Mouse (Mus musculus): ENCODE results near the gene Mrpl3. TPM values are rescaled to one million over a fixed set of nuclear protein-coding genes. Genes with fewer than 3 reads are reported as not detected.
"Not testable (repeated sequence)": the region's sequence is repeated elsewhere in the genome, so short reads cannot be mapped to it uniquely, and the experiment has no call there.

Gene Mrpl3
- polyA plus RNA-seq, 1 experiment from 2014 or later: 96.3 TPM

- Histone ChIP-seq H3K4me2 (no peak overlapping the region), H3K4me1 (no peaks in the 10 kb centered on the region), H3K9me3 (no peaks in the 10 kb centered on the region), H3K4me3 (no peak overlapping the region), H3K27me3 (no peaks in the 10 kb centered on the region), H3K36me3 (peaks cover 71% of the 10 kb centered on the region), H3K27ac (no peak overlapping the region), H3K9ac (no peak overlapping the region)
- WGBS: 81% methylated on average over 4 of the region's 4 CpGs
- ATAC-seq (ENCODE audit: insufficient number of reproducible peaks, low FRiP score, low TSS enrichment, low read depth): no peak
Observed at GRCm38 (mm10) chr9:105072991-105073748, 20.1 kb downstream of the Mrpl3 start.

DNA sequence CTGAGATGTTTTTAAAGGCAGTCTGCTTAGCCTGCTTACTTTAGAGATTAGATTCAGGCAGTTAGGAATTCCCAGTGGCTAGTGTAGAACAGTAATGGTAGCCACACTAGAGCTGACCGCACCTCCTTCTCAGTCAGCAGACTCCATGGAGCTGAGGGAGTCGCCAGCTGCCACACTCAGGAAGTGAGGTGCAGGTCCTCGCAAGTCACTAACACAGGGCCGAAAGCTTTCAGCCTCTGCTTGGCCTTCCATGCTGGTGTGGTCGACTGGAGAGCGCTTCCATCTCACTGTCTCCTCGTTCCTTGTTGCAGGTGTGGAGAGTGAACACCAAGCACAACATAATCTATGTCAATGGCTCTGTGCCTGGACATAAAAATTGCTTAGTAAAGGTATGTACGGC is 21.8 kb downstream of the Mrpl3 start:
- Histone ChIP-seq H3K27me3 (no peaks in the 10 kb centered on the region), H3K9me3 (no peaks in the 10 kb centered on the region), H3K4me1 (no peaks in the 10 kb centered on the region), H3K27ac (no peak overlapping the region), H3K9ac (no peak overlapping the region), H3K36me3 (peaks cover 61% of the 10 kb centered on the region), H3K4me2 (no peak overlapping the region), H3K4me3 (no peak overlapping the region)
- ATAC-seq (ENCODE audit: insufficient number of reproducible peaks, low FRiP score, low TSS enrichment, low read depth): no peak
- WGBS: 93% methylated on average over 8 of the region's 8 CpGs

GRCm38 (mm10) chr9:105076756-105077424 is 23.9 kb downstream of the Mrpl3 start:
- H3K36me3 ChIP-seq: peaks cover 45% of the 10 kb centered on the region
- WGBS: 88% methylated on average over 13 of the region's 13 CpGs
- no peaks in the 10 kb centered on the region for H3K4me1 ChIP-seq
- no peaks in the 10 kb centered on the region for H3K27me3 ChIP-seq
- no peak for ATAC-seq (ENCODE audit: insufficient number of reproducible peaks, low FRiP score, low TSS enrichment, low read depth)
- no peak overlapping the region for H3K4me3 ChIP-seq
- no peaks in the 10 kb centered on the region for H3K9me3 ChIP-seq
- no peak overlapping the region for H3K27ac ChIP-seq
- no peak overlapping the region for H3K9ac ChIP-seq
- no peak overlapping the region for H3K4me2 ChIP-seq

- ATAC-seq (ENCODE audit: insufficient number of reproducible peaks, low FRiP score, low TSS enrichment, low read depth): no peak
- Histone ChIP-seq H3K36me3 (peaks cover 29% of the 10 kb centered on the region), H3K4me2 (no peak overlapping the region), H3K9me3 (no peaks in the 10 kb centered on the region), H3K4me1 (no peaks in the 10 kb centered on the region), H3K27me3 (no peaks in the 10 kb centered on the region), H3K27ac (no peak overlapping the region), H3K4me3 (no peak overlapping the region), H3K9ac (no peak overlapping the region)
- WGBS: 89% methylated on average over 4 of the region's 4 CpGs
Observed at GRCm38 (mm10) chr9:105078460-105078859, 25.4 kb downstream of the Mrpl3 start.

- H3K4me2 ChIP-seq: no peak overlapping the region
- H3K9me3 ChIP-seq: no peaks in the 10 kb centered on the region
- H3K27ac ChIP-seq: no peak overlapping the region
- no peaks in the 10 kb centered on the region for H3K27me3 ChIP-seq
- H3K9ac ChIP-seq: no peak overlapping the region
- 85% methylated on average over 3 of the region's 3 CpGs for WGBS
- H3K4me1 ChIP-seq: no peaks in the 10 kb centered on the region
- no peak for ATAC-seq (ENCODE audit: insufficient number of reproducible peaks, low FRiP score, low TSS enrichment, low read depth)
- no peak overlapping the region for H3K4me3 ChIP-seq
- peaks cover 20% of the 10 kb centered on the region for H3K36me3 ChIP-seq
Observed at GRCm38 (mm10) chr9:105080246-105080645, 27.2 kb downstream of the Mrpl3 start.

DNA sequence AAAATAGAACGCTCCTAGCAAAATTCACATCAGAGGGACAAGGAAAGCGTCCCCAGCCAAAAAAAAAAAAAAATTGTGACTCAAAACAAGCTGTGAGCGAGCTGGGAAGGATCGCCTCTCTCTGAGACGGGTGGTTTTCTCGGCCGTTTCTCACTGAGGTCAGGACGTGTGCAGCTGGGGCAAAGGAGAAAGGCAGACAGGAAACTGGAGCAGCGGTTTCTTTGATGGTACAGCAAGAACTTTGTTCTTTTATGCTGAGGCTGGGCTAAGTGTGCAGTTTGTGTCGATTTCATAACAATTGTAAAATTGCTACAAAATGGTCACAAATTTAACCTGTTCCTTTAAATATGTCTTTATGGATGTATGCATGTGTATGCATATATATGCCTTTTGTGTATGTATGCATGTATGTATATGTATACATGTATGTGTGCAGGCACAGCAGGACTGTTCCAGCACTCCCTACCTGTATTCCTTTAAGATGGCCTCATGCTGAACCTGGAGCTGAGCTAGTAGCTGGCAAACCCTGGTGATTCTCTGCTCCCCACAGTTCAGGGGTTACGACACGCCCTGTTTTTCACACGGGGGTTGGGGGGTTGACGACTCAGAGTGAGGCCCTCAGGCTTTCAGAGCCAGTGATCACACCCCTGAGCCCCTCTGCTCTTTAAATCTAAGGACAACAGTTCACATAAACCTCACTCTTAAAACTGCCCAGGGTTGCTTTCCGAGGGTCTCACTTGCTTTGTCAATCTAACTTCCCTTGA is 48.0 kb downstream of the Mrpl3 start:
- Histone ChIP-seq H3K4me2 (no peak overlapping the region), H3K4me3 (no peak overlapping the region), H3K27me3 (no peaks in the 10 kb centered on the region), H3K4me1 (no peaks in the 10 kb centered on the region), H3K9ac (no peak overlapping the region), H3K36me3 (no peaks in the 10 kb centered on the region), H3K9me3 (no peaks in the 10 kb centered on the region), H3K27ac (no peak overlapping the region)
- 41% methylated on average over 15 of the region's 15 CpGs for WGBS
- no peak for ATAC-seq (ENCODE audit: insufficient number of reproducible peaks, low FRiP score, low TSS enrichment, low read depth)

GRCm38 (mm10) chr9:105101911-105102310 is 48.9 kb downstream of the Mrpl3 start:
- WGBS: 47% methylated on average over 1 of the region's 1 CpGs
- no peaks in the 10 kb centered on the region for H3K36me3 ChIP-seq
- ATAC-seq (ENCODE audit: insufficient number of reproducible peaks, low FRiP score, low TSS enrichment, low read depth): no peak

GRCm38 (mm10) chr9:105103893-105104292 is 50.9 kb downstream of the Mrpl3 start:
- H3K4me3 ChIP-seq: no peak overlapping the region
- no peak for ATAC-seq (ENCODE audit: insufficient number of reproducible peaks, low FRiP score, low TSS enrichment, low read depth)
- no peaks in the 10 kb centered on the region for H3K9me3 ChIP-seq
- no peaks in the 10 kb centered on the region for H3K4me1 ChIP-seq
- H3K27me3 ChIP-seq: no peaks in the 10 kb centered on the region
- no peak overlapping the region for H3K9ac ChIP-seq
- H3K27ac ChIP-seq: no peak overlapping the region
- no peaks in the 10 kb centered on the region for H3K36me3 ChIP-seq
- WGBS: 72% methylated on average over 5 of the region's 5 CpGs
- no peak overlapping the region for H3K4me2 ChIP-seq

More at GRCm38 (mm10) chr9:105101911-105102310, 48.9 kb downstream of the Mrpl3 start:
- Histone ChIP-seq H3K9ac (no peak overlapping the region), H3K27ac (no peak overlapping the region), H3K27me3 (no peaks in the 10 kb centered on the region), H3K4me3 (no peak overlapping the region), H3K4me1 (no peaks in the 10 kb centered on the region), H3K9me3 (no peaks in the 10 kb centered on the region), H3K4me2 (no peak overlapping the region)

GRCm38 (mm10) chr9:105125206-105125605 is 72.2 kb downstream of the Mrpl3 start:
- H3K36me3 ChIP-seq; H3K4me3 ChIP-seq; H3K4me1 ChIP-seq; H3K27ac ChIP-seq; ATAC-seq (ENCODE audit: insufficient number of reproducible peaks, low FRiP score, low TSS enrichment, low read depth); H3K9me3 ChIP-seq; H3K9ac ChIP-seq; H3K4me2 ChIP-seq; H3K27me3 ChIP-seq: not testable (repeated sequence)
- 78% methylated on average over 3 of the region's 3 CpGs for WGBS

Other genes starting within 250 kb of the Mrpl3 start
- gene Nudt16, start 78.6 kb downstream of the Mrpl3 start, polyA plus RNA-seq (2015; fragmentation: Nextera tagmentation; extraction: Ambion mirVana): 11.1 and 11.9 TPM in 2 replicates
- gene 1700080E11Rik, start 91.9 kb downstream of the Mrpl3 start, polyA plus RNA-seq (2015; fragmentation: Nextera tagmentation; extraction: Ambion mirVana): not detected in 2 replicates